Mouse (Mus musculus) Patski (cell line): Measurements from ENCODE around the gene Slc37a4. TPM values are rescaled to one million over a fixed set of nuclear protein-coding genes. Genes with fewer than 3 reads are reported as not detected.
A peak's percentile ranks its signal among the peaks of the same experiment; 100 is the strongest.
"Not testable (repeated sequence)": the region's sequence is repeated elsewhere in the genome, so short reads cannot be mapped to it uniquely, and the experiment has no call there.

Experiments
- ATAC-seq: fragments of 100-300 bp; one replicate; pipeline ENCODE4 v1.8.0; 2021
- CTCF ChIA-PET: fragments of 350-600 bp; sonication (Branson Sonifier 250); formaldehyde crosslinking; loops from one replicate; lab custom pipeline; 2022; ENCODE audit warnings: inconsistent platforms; lab: Charles Lee
- POLR2A ChIA-PET: fragments of 350-600 bp; sonication (Branson Sonifier 250); formaldehyde crosslinking; loops from one replicate; lab custom pipeline; 2022; ENCODE audit warnings: antibody characterized with exemption, inconsistent platforms; lab: Charles Lee
- DNase-seq: peaks from one replicate; pipeline ENCODE4 v3.0.0-alpha.2; 2011; ENCODE audit warnings: low read depth, low spot score
- H3K27me3 ChIP-seq: fragments of 371-371 bp; one replicate; pipeline ENCODE4 v1.5.1; 2021
- CTCF ChIP-seq: fragments of 100-300 bp; IDR thresholded peaks from one replicate; pipeline ENCODE4 v1.5.1; 2021
- in situ Hi-C: fragments of 300-500 bp; cut with MboI; formaldehyde crosslinking; loops from 3 replicates; pipeline ENCODE4 v1.11.1; 2018; ENCODE audit warnings: low pct_unique_long_range_greater_than_20kb, mixed read lengths
- polyA plus RNA-seq: library from polyadenylated mRNA; unstranded; gene quantifications from one replicate; pipeline ENCODE4 v1.2.3, GENCODE M21; 2021

Slc37a4 gene
- polyA plus RNA-seq, 1 experiment from 2014 or later = 28.7 TPM

DNA sequence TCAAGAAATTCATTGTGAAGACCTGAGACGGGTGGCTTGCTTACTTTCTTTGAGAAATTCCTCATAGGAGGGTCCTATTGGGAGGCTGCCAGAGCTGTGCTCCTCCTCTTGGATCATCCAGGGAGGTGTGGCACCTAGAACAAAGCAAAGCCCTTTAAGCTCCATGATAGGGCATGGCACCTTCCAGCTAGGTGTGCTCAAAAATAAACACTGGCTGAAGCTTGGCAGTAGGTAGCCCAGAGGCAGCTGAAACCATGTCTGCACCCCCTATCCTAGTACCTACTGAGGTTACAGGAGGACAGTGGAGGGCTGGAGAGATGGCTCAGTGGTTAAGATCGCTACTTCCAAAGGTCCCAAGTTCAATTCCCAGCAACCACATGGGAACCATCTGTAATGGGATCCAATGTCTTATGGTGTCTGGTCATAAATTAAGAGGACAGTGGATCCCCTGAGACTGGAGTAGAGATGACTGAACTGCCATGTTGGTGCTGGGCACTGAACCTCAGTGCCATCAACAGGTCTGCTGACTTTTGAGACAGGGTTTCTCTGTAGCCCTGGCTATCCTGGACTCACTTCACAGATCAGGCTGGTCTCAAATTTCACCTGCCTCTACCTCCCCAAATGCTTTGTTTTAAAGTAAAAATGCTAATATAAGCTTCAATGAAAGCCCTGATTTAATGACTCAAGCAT, 14.1 kb downstream of the Slc37a4 start:
- in situ Hi-C loops = no loop called here
- DNase-seq (no peak), ATAC-seq (no peak)
- no peaks in the 10 kb centered on the region for H3K27me3 ChIP-seq
- ChIA-PET CTCF (interaction anchor here (0.6 to 1.1 kb wide), 2 partner anchors 27 to 49 kb away, joined by 3 read pairs; partner anchors contain the start of gene Vps11), POLR2A (interaction anchor here (0.6 to 1.6 kb wide), 2 partner anchors 9 to 80 kb away, joined by 3 read pairs; no protein-coding TSS in a partner anchor)
- no peak for TF ChIP-seq CTCF

DNA sequence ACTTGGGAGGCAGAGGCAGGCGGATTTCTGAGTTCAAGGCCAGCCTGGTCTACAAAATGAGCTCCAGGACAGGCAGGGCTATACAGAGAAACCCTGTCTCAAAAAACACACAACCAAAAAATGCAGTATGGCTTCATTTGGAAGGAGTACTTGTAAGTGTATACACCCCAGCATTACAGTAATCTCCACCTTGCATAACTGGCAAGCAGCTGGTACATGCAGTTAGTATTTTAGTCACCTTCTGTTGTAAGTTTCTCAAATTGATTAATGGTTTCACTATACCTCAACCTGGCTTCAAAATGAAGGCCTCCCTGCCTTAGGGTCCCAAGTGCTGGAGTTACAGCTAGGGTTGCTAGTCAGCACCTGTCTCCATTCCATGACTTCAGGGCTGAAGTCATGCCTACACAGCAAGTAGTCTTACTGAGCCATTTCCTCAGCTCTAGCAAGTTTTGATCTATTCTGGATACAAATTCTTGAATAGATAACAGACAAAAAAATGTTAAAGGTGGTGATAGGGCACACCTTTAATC, 15.0 kb downstream of the Slc37a4 start:
- ATAC-seq (no peak), DNase-seq (no peak)
- in situ Hi-C loops = no loop called here
- H3K27me3 ChIP-seq = no peaks in the 10 kb centered on the region
- TF ChIP-seq CTCF = no peak
- ChIA-PET POLR2A (interaction anchor here (1.6 kb wide), 1 partner anchor 10 kb away, joined by 3 read pairs; no protein-coding TSS in a partner anchor), CTCF (interaction anchor here (0.6 to 1.1 kb wide), 2 partner anchors 28 to 50 kb away, joined by 3 read pairs; partner anchors contain the start of gene Vps11)

DNA sequence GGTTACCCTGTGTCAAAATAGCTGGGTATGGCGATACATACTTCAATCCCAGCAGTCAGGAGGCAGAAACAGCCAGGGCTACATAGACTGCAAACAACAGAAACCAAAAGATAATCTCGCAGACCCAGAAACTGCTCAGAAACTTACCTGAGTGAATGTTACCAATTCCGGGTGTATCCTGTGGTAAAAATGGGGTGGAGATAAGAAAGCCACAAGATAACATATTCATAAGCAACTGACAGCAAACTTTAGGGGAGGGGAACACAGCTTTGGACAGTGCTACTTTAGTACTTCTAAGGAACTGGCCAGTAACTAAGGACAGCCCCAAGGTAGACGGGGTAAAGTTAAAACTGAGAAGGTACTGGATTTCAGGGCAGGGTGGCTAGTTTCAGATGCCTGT, 15.7 kb downstream of the Slc37a4 start:
- no peak for TF ChIP-seq CTCF
- ATAC-seq = no peak

DNA sequence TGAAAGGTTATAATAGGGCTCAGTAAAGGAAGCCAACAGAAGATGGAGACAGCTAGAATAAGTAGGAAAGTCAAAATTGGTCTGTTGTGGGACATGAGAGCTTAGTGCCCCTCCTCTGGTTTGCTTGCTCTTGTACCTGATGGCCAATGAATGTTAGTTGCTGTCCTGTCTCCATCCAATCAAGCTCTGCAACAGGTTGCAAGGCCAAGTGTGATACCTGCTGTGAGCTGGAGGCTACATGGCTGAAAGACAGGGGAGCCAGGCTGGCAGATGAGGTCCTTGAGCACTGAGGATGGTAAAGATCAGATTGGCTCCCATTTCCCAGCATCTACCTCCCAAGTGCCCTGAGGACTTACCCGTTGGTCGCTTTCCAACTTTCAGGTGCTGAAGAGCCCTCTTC, 16.1 kb downstream of the Slc37a4 start:
- DNase-seq (no peak), ATAC-seq (no peak)
- ChIA-PET CTCF (no interaction called here), POLR2A (no interaction called here)
- no peak for TF ChIP-seq CTCF
- H3K27me3 ChIP-seq = no peaks in the 10 kb centered on the region
- in situ Hi-C loops = no loop called here

More for the DNA sequence above, 15.7 kb downstream of the Slc37a4 start:
- no peak for DNase-seq
- POLR2A ChIA-PET = no interaction called here
- no peaks in the 10 kb centered on the region for H3K27me3 ChIP-seq
- CTCF ChIA-PET = no interaction called here
- in situ Hi-C loops = no loop called here

DNA sequence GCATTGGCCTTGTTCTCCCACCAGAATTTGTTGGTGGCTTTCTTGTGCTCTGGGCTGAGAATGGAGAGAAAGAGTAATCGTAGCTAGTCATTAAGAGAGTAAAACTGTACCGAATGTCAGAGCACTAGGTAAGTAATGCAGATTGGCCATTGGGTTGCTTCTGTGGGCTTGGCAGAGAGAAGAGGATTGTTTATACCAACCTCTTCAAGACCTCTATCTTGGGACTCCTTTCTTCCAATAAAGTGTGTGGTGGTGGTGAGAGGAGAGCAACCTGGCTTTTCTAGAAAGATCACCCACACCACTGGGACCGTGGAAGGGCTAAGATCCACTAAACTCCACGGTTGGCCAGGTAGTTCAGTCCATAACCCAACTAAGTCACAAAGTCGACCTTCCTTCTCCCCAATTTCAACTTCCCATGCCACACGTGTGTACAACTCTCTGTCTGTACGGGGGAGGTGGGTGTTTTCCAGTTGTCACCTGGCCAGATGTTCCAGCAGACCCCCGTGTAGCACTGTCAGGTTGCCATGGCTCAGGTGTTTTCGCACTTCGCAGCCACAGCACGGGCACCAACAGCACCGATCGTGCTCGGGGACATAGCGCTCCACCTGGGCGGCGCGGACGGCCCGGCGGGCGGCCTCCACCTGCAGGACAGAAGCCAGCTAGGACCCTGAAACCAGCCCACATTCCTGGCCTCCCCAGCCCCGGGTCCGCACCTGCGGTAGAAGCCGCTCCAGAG, 20.7 kb downstream of the Slc37a4 start:
- ChIA-PET POLR2A (interaction anchor here (0.6 to 1.6 kb wide), 4 partner anchors 8 to 26 kb away, joined by 3 to 11 read pairs (median 4); partner anchors contain the start of gene Trappc4), CTCF (interaction anchor here (1.8 to 2.1 kb wide), 2 partner anchors 9 to 269 kb away, joined by 6 to 9 read pairs; partner anchors contain the start of gene Trappc4)
- H3K27me3 ChIP-seq = no peaks in the 10 kb centered on the region
- ATAC-seq (peak; percentile 65), DNase-seq (no peak)
- in situ Hi-C loops = no loop called here
- TF ChIP-seq CTCF = no peak

DNA sequence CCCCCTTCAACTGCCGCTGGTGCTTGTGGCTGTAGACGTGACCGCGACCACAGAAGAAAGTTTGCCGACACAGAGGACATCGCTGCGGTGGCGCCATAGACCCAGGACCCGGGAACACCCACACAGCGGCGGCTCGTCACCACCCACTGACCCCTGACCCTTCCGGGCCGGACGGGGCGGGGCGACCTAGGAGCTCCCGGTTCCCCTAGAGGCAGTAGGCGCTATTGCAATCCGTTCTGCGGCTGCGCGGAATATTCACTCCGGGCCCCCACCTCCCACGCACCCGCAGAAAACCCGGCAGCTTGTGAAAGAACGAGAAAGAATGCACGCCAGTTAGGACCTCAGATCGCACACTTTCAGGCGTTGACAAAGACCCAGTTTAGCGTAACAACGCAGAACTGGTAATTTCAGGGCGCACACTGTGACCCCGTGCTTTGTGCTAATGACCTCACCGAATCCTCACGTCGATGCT, 21.3 kb downstream of the Slc37a4 start:
- H3K27me3 ChIP-seq = no peaks in the 10 kb centered on the region
- in situ Hi-C loops = no loop called here
- POLR2A ChIA-PET = interaction anchor here (0.7 to 1.6 kb wide), 2 partner anchors 9 to 18 kb away, joined by 4 to 11 read pairs; partner anchors contain the start of gene Trappc4
- CTCF ChIA-PET = interaction anchor here (1.1 to 2.1 kb wide), 3 partner anchors 10 to 268 kb away, joined by 3 to 9 read pairs (median 6); partner anchors contain the start of genes Bcl9l and Trappc4
- ATAC-seq = peak; percentile 76
- DNase-seq = peak; percentile 35
- TF ChIP-seq CTCF = peak; percentile 81

DNA sequence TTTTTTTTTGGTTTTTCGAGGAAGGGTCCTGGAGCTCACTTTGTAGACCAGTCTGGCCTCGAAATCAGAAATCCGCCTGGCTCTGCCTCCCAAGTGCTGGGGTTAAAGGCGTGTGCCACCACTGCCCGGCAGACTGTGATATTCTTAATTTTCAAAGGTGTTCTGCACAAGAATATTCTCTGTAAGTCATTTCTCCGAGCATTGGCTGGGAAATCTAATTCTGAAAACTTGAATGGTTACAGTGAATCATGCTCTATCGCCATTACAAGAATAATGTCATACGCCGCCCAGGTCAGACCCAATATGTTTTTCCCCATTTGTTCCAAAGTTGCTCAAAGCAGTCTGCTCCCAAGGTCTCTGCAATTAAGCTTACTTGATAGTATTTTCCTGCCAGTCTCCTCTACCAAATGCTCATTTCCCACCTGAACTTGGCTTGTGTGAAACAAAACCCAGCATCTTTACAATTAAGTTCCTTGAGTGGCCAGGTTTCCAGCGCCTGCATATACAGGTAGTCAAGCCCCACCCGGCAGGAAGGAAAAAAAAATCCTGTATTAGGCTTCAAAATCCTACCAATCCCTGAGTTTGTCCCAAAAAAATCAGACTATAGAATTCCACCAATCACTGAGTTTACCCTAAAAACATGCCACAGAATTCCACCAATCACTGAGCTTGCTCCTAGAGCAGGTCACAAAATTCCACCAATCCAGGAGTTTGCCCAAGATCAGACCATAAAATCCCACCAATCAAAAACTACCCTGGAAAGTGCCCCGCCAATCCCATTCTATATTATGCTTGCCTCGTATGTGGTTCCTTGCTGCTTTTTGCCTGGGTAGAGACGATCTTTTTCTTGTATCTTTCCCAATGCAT, 22.1 kb downstream of the Slc37a4 start, which contains the start of gene Ccdc84:
TSS of gene Ccdc84 (minus strand) at position 51 of the 867 bp plus-strand sequence.
- in situ Hi-C loops = no loop called here
- CTCF ChIA-PET = interaction anchor here (1.1 to 2.1 kb wide), 3 partner anchors 10 to 268 kb away, joined by 3 to 9 read pairs (median 6); partner anchors contain the start of genes Bcl9l and Trappc4
- POLR2A ChIA-PET = interaction anchor here (0.7 to 1.6 kb wide), 3 partner anchors 10 to 19 kb away, joined by 3 to 11 read pairs (median 4); partner anchors contain the start of gene Trappc4
- ATAC-seq (no peak), DNase-seq (no peak)
- no peak for TF ChIP-seq CTCF
- H3K27me3 ChIP-seq = no peaks in the 10 kb centered on the region

DNA sequence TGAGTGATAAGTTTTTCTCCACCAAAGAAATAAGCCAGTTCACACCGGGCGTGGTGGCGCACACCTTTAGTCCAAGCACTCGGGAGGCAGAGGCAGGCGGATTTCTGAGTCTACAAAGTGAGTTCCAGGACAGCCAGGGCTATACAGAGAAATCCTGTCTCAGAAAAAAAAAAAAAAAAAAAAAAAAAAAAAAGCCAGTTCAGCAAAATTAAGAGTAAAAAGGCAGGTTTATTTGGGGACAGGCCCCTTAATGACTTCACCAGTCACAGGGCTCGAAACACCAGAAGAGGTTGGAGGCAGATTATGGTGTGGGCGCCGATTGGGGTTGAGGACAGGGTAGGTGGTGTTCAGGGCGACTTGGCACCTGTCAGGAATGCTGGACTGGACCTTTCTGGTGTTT, 23.1 kb downstream of the Slc37a4 start:
- POLR2A ChIA-PET, ATAC-seq, DNase-seq, in situ Hi-C loops, H3K27me3 ChIP-seq: not testable (repeated sequence)
- CTCF ChIA-PET = interaction anchor here (2.1 kb wide), 1 partner anchor 267 kb away, joined by 6 read pairs; no protein-coding TSS in a partner anchor

DNA sequence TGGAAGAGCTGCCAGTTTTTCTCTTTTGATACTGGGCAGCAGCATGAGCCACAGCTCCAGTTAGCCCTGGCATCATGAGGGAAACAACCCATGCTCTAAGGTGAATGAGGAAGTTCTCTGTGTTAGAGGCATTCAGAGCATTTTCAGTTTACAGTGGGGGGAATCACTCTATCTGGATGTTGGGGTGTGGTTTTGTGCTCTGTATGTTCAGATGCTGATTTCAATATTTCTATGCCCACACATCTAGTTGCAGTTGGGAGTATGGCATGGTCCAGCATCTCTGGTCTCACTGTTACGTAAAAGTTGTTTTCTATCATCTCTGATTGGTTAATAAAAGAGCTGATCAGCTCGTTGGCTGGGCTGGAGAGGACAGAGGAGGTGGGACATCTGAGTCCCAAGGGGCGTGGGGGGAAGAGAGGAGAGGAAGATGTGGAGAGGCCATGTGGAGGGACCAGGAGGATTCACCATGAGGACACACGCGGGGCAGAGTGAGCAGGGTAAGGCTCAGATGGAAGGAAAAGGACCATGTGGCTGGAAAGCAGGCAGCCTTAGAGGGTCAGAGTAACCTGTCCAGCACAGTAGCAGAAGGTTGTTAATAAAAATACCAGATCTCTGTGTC, 23.7 kb downstream of the Slc37a4 start:
- DNase-seq (no peak), ATAC-seq (no peak)
- no peaks in the 10 kb centered on the region for H3K27me3 ChIP-seq
- ChIA-PET CTCF (interaction anchor here (2.0 kb wide), 1 partner anchor 10 kb away, joined by 5 read pairs; no protein-coding TSS in a partner anchor), POLR2A (no interaction called here)
- no peak for TF ChIP-seq CTCF
- in situ Hi-C loops = no loop called here
